Mouse (Mus musculus) olfactory bulb, adult 2 months (tissue): Measurements from ENCODE around the gene Abcb10.

Source experiments
- CTCF ChIP-seq: fragments of 200-500 bp; IDR thresholded peaks from 2 replicates; pipeline ENCODE4 v1.5.1; 2012; ENCODE audit warnings: low read depth, mild to moderate bottlenecking, low read length, moderate library complexity; ENCODE audit not compliant: insufficient read depth
- POLR2A ChIP-seq: fragments of 200-500 bp; IDR thresholded peaks from 2 replicates; pipeline ENCODE4 v1.6.1; 2012; ENCODE audit warnings: mild to moderate bottlenecking, low read depth, low read length, moderate library complexity; ENCODE audit not compliant: insufficient read depth

DNA sequence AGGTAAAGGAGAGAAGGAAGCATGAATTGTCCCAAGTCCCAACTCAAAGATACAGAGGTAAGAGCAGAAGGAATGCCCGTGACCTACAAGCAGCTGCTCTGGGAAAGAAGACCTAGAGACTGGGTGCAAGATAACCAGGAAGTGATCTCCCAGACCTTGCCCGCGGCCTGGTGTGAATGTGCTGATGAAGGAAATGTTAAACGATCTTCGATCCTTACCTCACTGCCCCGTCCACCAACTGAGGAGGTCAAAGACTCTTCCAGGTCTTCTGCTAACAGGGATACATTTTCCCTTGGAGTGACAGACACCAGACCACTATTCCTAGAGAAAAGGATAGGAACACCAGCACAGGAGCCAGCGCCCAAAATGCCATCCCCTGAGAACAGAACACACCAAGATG is 53.9 kb downstream of the Abcb10 start:
- TF ChIP-seq CTCF: no peak
- no peak for TF ChIP-seq POLR2A
